Mouse (Mus musculus) left cerebral cortex, postnatal 14 days (tissue): ENCODE results near the gene Commd3. TPM values are rescaled to one million over a fixed set of nuclear protein-coding genes. Genes with fewer than 3 reads are reported as not detected.

Experiments used
- DNase-seq, 2 experiments: peaks; one replicate each; pipeline ENCODE4 v3.0.0; 2021 to 2022; ENCODE audit warnings: low spot score in 2 of 2, mixed read lengths in 1 of 2
- intact Hi-C: fragments of 180-260 bp; cut with DNase I; formaldehyde crosslinking; loops from one replicate; pipeline ENCODE4 v1.15.1; 2025
- total RNA-seq, 2 experiments: library from RNA; stranded (reverse); gene quantifications; 2 replicates each; pipeline ENCODE4 v1.2.3; 2021

Commd3 gene
- total RNA-seq, 2 experiments from 2014 or later: 98.3 to 113 TPM

DNA sequence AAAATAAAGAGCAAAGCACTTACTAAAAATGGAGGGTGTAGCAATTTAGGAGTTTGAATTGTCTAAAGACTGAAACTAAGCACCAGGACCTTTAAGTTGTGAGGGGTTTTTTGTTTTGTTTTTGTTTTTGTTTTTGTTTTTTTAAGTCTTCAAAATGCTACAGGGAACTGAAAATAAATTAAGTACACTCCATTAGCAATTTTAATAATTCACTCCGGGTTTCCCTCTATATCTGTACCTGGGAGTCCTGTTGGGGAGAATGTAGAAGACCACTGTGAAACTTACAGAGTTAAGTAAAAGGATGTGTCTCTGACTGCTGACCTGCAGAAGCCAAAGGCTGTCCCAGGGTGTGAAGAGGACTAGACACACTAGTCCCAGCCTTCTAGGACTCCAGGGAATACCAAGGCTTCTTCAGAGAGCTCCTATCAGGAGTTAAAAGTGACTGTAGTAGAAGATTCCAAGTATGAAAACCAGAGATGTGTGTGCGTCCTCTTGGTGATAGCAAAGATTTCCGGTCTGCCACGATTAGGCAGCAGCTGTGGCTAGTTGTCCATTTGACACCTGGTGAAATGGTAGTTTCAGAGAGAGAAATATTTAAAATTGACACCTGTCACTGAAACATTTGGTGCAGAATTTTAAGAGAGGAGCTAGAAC lies 25.5 kb downstream of the Commd3 start:
- intact Hi-C loops: loop anchor here (10.0 kb wide), 2 partner anchors 577 to 647 kb away; no protein-coding TSS in a partner anchor
- no peak for DNase-seq

DNA sequence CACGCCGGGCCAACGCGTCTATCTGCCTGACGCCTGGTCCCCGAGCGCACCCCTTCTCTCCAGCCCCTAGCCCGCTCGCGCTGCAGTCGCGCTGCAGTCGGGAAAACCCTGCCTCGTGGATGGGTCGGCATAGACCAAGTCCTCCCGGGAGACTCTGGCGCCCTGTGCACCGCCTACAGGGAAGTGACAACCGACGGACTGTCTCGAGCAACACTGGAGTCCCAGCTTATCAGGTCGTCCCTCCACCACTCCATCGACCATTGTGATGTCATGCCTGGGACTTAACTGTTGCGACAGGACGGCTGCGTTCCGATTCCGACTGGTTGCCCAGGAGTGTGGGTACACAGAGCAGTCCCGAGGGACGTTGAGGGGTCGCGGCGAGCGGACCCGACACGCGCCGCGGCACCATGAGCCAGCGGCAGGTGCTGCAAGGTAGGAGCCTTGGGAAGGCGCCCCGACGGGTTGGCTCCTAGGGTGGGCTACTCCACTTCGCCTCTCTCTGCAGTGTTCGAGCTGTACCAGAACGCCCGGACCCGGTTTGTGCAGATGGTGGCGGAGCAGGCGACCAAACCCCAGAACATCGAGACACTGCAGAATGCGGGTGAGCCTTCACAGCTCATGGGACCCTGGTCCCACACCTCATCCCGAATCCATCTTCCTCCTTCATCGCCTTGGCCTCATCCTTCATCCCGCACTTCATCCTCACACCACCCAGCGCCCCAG lies 26.6 kb downstream of the Commd3 start:
- intact Hi-C loops: loop anchor here (10.0 kb wide), 2 partner anchors 576 to 646 kb away; no protein-coding TSS in a partner anchor
- DNase-seq: no peak

DNA sequence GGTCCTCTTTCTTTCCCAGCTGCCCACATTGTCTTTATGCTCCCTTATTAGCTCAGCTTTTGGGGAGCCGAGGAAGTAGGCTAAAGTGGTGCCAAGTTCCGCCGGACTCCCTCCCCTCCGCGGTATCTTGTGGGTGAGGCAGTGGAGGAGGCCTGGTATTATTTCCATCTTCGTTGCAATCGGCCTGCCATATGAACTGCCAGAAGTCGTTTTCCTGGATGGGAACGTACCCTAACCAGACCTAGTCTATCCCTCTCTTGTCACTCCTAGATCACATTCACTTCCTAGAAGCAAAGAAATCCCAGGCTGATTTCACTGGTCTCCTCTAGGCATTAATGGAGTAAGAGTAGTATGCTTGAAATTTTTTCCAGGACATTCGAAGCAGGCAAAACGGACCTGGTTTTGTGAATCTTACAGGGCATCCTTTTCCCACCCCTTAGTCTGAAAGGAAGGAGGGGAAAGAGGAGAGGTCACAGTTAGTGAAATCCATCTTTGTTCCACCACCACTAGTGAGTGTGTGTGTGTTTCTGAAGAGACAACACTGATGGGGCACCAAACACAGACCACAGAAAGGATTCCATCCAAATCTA lies 27.3 kb downstream of the Commd3 start:
- no peak for DNase-seq
- intact Hi-C loops: loop anchor here (10.0 kb wide), 2 partner anchors 575 to 645 kb away; no protein-coding TSS in a partner anchor

DNA sequence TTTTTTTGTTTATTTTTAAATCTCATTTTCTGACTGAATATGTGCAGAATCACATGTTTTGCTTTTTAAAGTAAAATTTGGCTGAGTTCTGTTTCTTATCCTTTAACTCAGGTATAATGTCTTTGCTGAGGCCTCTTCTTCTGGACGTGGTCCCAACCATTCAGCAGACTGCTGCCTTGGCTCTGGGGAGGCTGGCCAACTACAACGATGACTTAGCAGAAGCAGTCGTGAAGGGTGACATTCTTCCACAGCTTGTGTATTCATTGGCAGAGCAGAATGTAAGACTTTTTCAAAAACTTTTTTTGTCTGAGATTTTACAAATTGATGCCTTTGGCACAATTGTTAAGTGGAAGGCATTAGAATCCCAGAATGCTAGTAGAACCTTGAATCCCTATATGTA lies 38.2 kb downstream of the Commd3 start:
- intact Hi-C loops: no loop called here
- DNase-seq: no peak

DNA sequence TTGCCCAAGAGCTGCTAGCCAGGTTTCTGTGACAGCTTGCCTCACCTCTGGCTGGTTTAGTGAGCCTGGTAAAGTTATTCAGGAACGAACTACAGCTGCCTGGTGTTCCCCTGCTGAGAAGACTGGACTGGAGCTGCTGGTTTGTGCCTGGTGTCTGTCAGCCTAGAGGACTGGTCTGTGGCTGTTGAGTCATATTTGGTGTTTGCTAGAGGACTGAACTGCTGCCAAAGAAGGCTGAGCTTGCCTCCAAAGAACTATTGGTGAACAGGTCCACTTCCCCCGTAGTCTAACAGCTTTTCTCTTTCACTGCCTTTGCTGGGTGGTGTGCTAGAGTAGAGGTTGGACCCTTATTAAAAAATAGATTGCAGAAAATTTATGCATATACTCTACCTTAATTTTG lies 40.9 kb downstream of the Commd3 start:
- intact Hi-C loops: no loop called here
- no peak for DNase-seq

DNA sequence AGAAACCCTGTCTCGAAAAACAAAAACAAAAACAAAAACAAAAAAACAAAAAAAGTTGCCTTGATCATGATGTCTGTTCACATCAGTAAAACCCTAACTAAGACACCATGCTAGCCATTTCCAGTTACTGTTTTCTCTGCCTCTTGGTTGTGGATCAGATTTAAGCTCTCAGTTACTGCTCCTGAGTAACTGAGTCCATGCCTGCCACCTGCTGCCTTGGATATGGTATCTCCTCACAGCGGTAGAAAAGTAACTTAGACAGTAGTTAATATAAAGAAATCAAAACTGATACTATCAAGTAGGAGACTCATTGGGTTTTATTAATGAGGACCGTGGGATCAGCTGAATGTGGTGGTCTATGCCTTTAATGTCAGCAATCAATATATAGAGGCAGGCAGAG lies 42.2 kb downstream of the Commd3 start:
- no peak for DNase-seq
- intact Hi-C loops: no loop called here

DNA sequence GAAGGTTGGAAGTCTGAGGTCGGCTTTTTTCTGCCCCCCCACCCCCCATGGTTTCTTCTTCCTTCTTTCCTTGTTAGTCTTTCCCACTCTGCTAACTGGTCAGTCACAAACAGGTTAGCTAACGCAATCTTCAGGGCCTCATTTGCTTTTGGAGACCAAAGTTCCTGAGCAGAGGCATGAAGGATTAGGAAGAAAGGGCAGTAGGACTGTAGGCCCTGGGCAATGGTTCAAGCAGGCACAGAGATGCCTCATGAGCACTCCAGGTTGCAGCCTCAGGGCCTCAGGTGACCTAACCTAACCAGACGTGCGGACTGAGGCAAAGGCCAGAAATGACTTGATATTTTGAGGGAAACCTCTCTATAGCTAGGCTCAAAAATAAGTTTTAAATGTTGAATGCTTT lies 46.3 kb downstream of the Commd3 start:
- DNase-seq: no peak

DNA sequence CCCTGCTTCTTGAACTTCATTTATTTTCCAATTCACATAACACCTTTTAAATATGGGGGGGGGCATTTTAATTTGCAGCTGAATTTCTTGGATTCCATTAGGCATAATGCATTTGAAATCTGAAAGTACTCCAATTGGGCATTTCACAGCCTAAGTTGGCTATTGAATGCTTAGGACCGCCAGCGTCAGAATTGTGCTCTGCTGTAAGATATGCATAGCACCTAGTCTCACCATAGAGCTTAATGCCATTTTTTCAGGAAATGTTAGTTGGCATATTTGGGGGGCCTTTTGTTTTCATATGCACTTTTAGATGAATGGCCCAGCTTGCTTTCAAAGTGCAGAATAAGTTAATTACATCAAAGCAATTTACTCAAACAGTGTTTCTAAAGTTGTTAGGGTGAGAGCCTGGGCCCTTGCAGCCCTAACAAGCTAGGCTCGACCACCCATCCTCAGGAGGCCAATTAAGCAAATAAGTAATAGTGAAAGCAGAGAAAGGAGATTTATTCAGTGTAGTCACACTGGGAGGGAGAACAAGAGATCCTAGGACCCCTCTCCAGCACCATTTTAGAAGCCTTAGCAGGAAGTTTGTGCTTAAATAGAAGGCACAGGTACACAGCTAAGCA lies 50.1 kb downstream of the Commd3 start:
- no peak for DNase-seq
- intact Hi-C loops: no loop called here

More for the DNA sequence above, 46.3 kb downstream of the Commd3 start:
- intact Hi-C loops: no loop called here

DNA sequence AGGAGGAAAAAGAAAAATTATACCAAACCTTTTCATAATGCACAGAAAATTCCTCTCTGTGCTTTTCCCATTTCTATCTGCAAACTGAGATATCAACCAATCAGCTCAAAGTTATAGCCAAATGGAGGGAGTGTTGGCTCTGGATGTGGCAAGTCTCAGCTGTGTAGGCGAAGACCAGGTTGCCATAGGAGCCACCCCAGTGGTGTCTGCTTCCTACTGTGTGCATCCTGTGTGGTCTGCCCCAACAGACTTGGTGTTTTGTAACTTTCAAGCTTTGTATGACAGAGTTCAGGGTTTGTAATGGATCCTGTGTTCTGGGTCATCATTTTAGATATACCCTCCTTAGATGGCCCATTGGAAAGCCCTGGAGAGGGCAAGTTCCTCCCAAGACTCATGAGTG lies 52.3 kb downstream of the Commd3 start:
- no peak for DNase-seq

More for the DNA sequence above, 52.3 kb downstream of the Commd3 start:
- intact Hi-C loops: no loop called here

Other genes starting within 250 kb of the Commd3 start
- gene Bmi1, start 4.6 kb downstream of the Commd3 start, total RNA-seq: 10 to 100 TPM; 32.0 to 40.1 TPM
- gene Spag6, start 21.6 kb downstream of the Commd3 start, total RNA-seq: 1 to 10 TPM; 2.9 to 3.3 TPM